Mouse (Mus musculus): ENCODE measurements around the gene Sumf1. TPM values are rescaled to one million over a fixed set of nuclear protein-coding genes. Genes with fewer than 3 reads are reported as not detected.

Gene Sumf1
- polyA plus RNA-seq, 1 experiment, result 14.9 TPM

DNA sequence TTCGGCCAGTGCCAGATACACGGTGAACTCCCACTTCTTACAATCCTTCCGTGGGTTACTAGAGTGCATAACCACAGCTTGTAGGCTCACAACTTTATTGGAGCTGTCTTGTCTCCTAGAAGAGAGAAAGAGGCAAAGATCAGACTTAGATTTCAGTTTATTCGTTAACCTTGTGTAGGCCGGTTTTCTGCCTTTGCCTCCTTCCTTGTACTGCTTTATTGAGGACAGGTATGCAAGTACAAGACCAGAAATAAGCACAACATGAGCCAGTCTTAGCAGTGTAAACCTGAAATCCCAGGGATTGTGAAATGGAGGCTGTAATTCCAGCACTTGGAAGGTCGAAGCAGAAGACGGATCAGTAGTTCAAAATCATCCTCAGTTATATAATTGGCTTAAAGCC, 12.9 kb upstream of the Sumf1 start:
- Histone ChIP-seq H3K27me3 (ENCODE audit: control insufficient read depth, insufficient read depth, insufficient read length) (peaks cover 26% of the 10 kb centered on the region), H3K79me2 (ENCODE audit: control insufficient read depth, insufficient read depth) (no peaks in the 10 kb centered on the region), H3ac (ENCODE audit: control insufficient read depth, insufficient read length) (no peak overlapping the region), H3K36me3 (ENCODE audit: control insufficient read depth, insufficient read depth) (no peaks in the 10 kb centered on the region), H3K4me2 (ENCODE audit: low read depth) (no peak overlapping the region), H3K4me3 (no peak overlapping the region)
- TF ChIP-seq TCF3 (IDR thresholded peaks at IDR 0.05; ENCODE audit: insufficient read length, low read depth) (no peak), E2F4 (IDR thresholded peaks at IDR 0.05; ENCODE audit: insufficient read depth) (no peak), USF1 (IDR thresholded peaks at IDR 0.05; ENCODE audit: low read depth) (no peak), POLR2A (IDR thresholded peaks at IDR 0.05; ENCODE audit: insufficient read length, low read depth) (no peak), MYOG (IDR thresholded peaks at IDR 0.05; ENCODE audit: control insufficient read depth in 1 of 3, insufficient read depth in 1 of 3, insufficient read length in 2 of 3, low read depth in 2 of 3) (no peak), MYOD1 (IDR thresholded peaks at IDR 0.05; ENCODE audit: control insufficient read depth in 1 of 3, insufficient read length in 2 of 3, low read depth in 2 of 3) (no peak), TCF12 (IDR thresholded peaks at IDR 0.05; ENCODE audit: insufficient read depth, poor library complexity, severe bottlenecking) (no peak), SRF (IDR thresholded peaks at IDR 0.05; ENCODE audit: control insufficient read depth, insufficient read length, low read depth) (no peak), REST (IDR thresholded peaks at IDR 0.05; ENCODE audit: insufficient read depth, insufficient read length) (no peak), MAX (IDR thresholded peaks at IDR 0.05; ENCODE audit: low read depth) (no peak), POLR2AphosphoS2 (IDR thresholded peaks at IDR 0.05; ENCODE audit: insufficient read length, low read depth) (no peak), CEBPB (IDR thresholded peaks at IDR 0.05; ENCODE audit: insufficient read depth, poor library complexity, severe bottlenecking) (no peak)

DNA sequence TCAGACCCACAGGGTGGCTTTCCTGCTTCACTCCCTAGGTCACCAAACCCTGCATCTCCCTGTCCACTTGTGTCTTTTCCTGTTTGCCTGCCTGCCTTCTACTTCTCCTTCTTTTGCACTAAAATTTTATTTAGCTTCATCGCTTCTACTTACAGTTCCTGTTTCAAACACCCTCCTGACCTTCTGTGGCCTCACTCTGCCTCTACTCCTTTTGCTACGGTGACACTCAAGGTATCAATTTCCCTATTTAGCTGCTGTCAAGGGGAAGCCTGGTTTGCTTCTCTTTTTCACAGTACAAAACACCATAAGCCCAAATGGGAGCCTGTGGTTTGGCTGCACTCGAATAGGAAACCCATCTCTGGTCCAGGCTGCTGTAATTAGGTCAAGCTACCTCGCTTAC, 11.7 kb upstream of the Sumf1 start:
- no peaks in the 10 kb centered on the region for H3K36me3 ChIP-seq (ENCODE audit: control insufficient read depth, insufficient read depth)
- H3K4me2 ChIP-seq (ENCODE audit: low read depth), result no peak overlapping the region
- no peak overlapping the region for H3ac ChIP-seq (ENCODE audit: control insufficient read depth, insufficient read length)
- peaks cover 22% of the 10 kb centered on the region for H3K27me3 ChIP-seq (ENCODE audit: control insufficient read depth, insufficient read depth, insufficient read length)
- no peak for TF ChIP-seq TCF3 (IDR thresholded peaks at IDR 0.05; ENCODE audit: insufficient read length, low read depth)
- no peak for TF ChIP-seq POLR2AphosphoS2 (IDR thresholded peaks at IDR 0.05; ENCODE audit: insufficient read length, low read depth)
- TF ChIP-seq CEBPB (IDR thresholded peaks at IDR 0.05; ENCODE audit: insufficient read depth, poor library complexity, severe bottlenecking), result no peak
- no peak for TF ChIP-seq MYOD1 (IDR thresholded peaks at IDR 0.05; ENCODE audit: control insufficient read depth in 1 of 3, insufficient read length in 2 of 3, low read depth in 2 of 3)
- no peak for TF ChIP-seq POLR2A (IDR thresholded peaks at IDR 0.05; ENCODE audit: insufficient read length, low read depth)
- TF ChIP-seq MYOG (IDR thresholded peaks at IDR 0.05; ENCODE audit: control insufficient read depth in 1 of 3, insufficient read depth in 1 of 3, insufficient read length in 2 of 3, low read depth in 2 of 3), result no peak
- TF ChIP-seq REST (IDR thresholded peaks at IDR 0.05; ENCODE audit: insufficient read depth, insufficient read length), result no peak
- TF ChIP-seq USF1 (IDR thresholded peaks at IDR 0.05; ENCODE audit: low read depth), result no peak
- TF ChIP-seq MAX (IDR thresholded peaks at IDR 0.05; ENCODE audit: low read depth), result no peak
- TF ChIP-seq E2F4 (IDR thresholded peaks at IDR 0.05; ENCODE audit: insufficient read depth), result no peak
- no peak for TF ChIP-seq TCF12 (IDR thresholded peaks at IDR 0.05; ENCODE audit: insufficient read depth, poor library complexity, severe bottlenecking)
- TF ChIP-seq SRF (IDR thresholded peaks at IDR 0.05; ENCODE audit: control insufficient read depth, insufficient read length, low read depth), result no peak
- no peaks in the 10 kb centered on the region for H3K79me2 ChIP-seq (ENCODE audit: control insufficient read depth, insufficient read depth)
- H3K4me3 ChIP-seq, result no peak overlapping the region

DNA sequence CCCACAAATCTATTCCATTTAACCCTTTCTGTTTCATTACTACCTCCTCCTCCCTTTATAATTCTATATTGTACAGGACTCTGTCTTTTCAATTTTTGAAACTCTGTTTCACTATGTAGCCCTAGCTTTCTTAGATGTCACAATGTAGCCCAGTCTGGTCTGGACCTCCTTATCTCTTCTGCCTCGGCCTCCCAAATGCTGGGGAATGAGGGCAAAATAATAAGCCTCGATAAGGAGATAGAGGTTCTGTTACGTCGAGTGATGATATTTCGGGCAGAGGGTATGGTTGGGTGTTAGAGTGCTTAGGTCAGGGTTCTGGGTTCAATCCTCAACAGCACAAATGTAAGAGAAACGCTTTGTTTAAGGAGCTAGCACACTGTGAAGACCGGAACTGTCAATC, 11.3 kb upstream of the Sumf1 start:
- H3K79me2 ChIP-seq (ENCODE audit: control insufficient read depth, insufficient read depth), result no peaks in the 10 kb centered on the region
- no peak overlapping the region for H3K4me2 ChIP-seq (ENCODE audit: low read depth)
- H3K27me3 ChIP-seq (ENCODE audit: control insufficient read depth, insufficient read depth, insufficient read length), result peaks cover 20% of the 10 kb centered on the region
- no peak overlapping the region for H3ac ChIP-seq (ENCODE audit: control insufficient read depth, insufficient read length)
- no peak overlapping the region for H3K4me3 ChIP-seq
- TF ChIP-seq E2F4 (IDR thresholded peaks at IDR 0.05; ENCODE audit: insufficient read depth) (no peak), CEBPB (IDR thresholded peaks at IDR 0.05; ENCODE audit: insufficient read depth, poor library complexity, severe bottlenecking) (no peak), SRF (IDR thresholded peaks at IDR 0.05; ENCODE audit: control insufficient read depth, insufficient read length, low read depth) (no peak), POLR2A (IDR thresholded peaks at IDR 0.05; ENCODE audit: insufficient read length, low read depth) (no peak), MAX (IDR thresholded peaks at IDR 0.05; ENCODE audit: low read depth) (no peak), POLR2AphosphoS2 (IDR thresholded peaks at IDR 0.05; ENCODE audit: insufficient read length, low read depth) (no peak), USF1 (IDR thresholded peaks at IDR 0.05; ENCODE audit: low read depth) (no peak), MYOD1 (IDR thresholded peaks at IDR 0.05; ENCODE audit: control insufficient read depth in 1 of 3, insufficient read length in 2 of 3, low read depth in 2 of 3) (no peak), TCF3 (IDR thresholded peaks at IDR 0.05; ENCODE audit: insufficient read length, low read depth) (no peak), MYOG (IDR thresholded peaks at IDR 0.05; ENCODE audit: control insufficient read depth in 1 of 3, insufficient read depth in 1 of 3, insufficient read length in 2 of 3, low read depth in 2 of 3) (no peak), REST (IDR thresholded peaks at IDR 0.05; ENCODE audit: insufficient read depth, insufficient read length) (no peak), TCF12 (IDR thresholded peaks at IDR 0.05; ENCODE audit: insufficient read depth, poor library complexity, severe bottlenecking) (no peak)
- H3K36me3 ChIP-seq (ENCODE audit: control insufficient read depth, insufficient read depth), result no peaks in the 10 kb centered on the region

DNA sequence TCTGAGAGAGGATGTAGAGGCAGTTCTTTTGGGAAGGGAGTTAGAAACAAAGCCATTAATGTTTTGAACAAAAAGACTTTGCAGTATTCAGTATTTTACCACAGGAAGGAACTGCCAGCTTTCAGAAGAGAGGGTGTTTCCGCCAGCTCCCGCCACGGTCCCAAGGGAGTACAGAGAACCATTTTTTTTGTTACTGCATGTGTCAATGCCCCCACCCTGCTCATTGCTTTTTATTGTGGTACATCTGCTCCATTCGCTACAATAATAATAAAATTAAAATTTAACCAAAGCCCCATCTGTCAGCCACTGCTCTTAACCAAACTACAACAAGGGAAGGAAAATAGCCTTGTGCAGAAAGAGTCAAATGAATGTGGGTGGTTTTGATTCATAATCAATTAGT, 7.2 kb upstream of the Sumf1 start:
- no peaks in the 10 kb centered on the region for H3K79me2 ChIP-seq (ENCODE audit: control insufficient read depth, insufficient read depth)
- TF ChIP-seq REST (IDR thresholded peaks at IDR 0.05; ENCODE audit: insufficient read depth, insufficient read length) (no peak), SRF (IDR thresholded peaks at IDR 0.05; ENCODE audit: control insufficient read depth, insufficient read length, low read depth) (no peak), POLR2AphosphoS2 (IDR thresholded peaks at IDR 0.05; ENCODE audit: insufficient read length, low read depth) (no peak), MYOG (IDR thresholded peaks at IDR 0.05; ENCODE audit: control insufficient read depth in 1 of 3, insufficient read depth in 1 of 3, insufficient read length in 2 of 3, low read depth in 2 of 3) (no peak), E2F4 (IDR thresholded peaks at IDR 0.05; ENCODE audit: insufficient read depth) (no peak), CEBPB (IDR thresholded peaks at IDR 0.05; ENCODE audit: insufficient read depth, poor library complexity, severe bottlenecking) (no peak)
- no peak overlapping the region for H3ac ChIP-seq (ENCODE audit: control insufficient read depth, insufficient read length)
- peaks cover 26% of the 10 kb centered on the region for H3K27me3 ChIP-seq (ENCODE audit: control insufficient read depth, insufficient read depth, insufficient read length)
- no peak overlapping the region for H3K4me2 ChIP-seq (ENCODE audit: low read depth)
- H3K36me3 ChIP-seq (ENCODE audit: control insufficient read depth, insufficient read depth), result no peaks in the 10 kb centered on the region
- H3K4me3 ChIP-seq, result no peak overlapping the region

Measured in myocyte (in vitro differentiated cells).